Mouse (Mus musculus): ENCODE data around the gene Acsf2. TPM values are rescaled to one million over a fixed set of nuclear protein-coding genes. Genes with fewer than 3 reads are reported as not detected.
A peak's percentile ranks its signal among the peaks of the same experiment; 100 is the strongest.

Gene Acsf2
- total RNA-seq, 4 experiments from 2014 or later, result 1.2 to 2.6 (median 1.9) TPM

- DNase-seq (ENCODE audit: low spot score in 2 of 2), result peak in 1 of 2 experiments; percentile 31
Measured at GRCm38 (mm10) chr11:94548041-94548784, 53.5 kb downstream of the Acsf2 start.

DNA sequence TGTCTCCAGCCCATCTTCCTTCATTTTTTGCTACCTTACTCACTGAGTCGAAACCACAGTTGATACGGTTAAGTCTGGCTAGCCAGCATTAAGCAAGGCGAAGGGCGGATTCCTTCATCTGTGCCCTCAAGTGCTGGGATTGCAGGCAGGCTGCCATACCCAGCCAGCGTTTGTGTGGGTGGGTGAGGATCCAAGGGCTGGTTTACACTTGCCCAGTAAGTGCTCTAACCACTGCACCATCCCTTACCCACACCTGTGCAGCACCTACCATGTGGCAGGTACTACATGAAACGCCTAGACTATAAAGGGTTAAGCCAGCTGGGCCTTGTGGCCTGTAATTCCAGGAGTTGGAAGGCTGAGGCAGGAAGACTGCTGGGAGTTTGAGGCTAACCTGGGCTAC, 54.4 kb downstream of the Acsf2 start:
- no peak for DNase-seq (ENCODE audit: low spot score in 2 of 2)

DNA sequence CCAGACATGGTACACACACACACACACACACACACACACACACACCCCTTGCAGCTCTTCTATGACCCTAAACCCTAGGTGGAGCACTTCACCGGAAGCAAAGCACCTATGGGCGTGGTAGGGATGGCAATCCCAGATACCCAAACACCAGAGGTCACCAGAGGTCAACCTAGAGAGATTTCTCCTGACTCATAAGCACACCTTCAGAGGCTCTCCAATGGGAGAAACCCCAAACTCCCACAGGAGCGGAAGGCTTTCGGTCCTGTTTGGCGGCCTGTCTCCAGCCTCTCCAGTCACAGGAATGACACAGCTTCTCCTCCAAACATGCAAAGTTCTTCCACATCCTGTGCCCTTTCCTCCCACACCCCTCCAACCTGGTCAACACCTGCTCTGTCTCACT, 55.3 kb downstream of the Acsf2 start:
- DNase-seq (ENCODE audit: low spot score in 2 of 2), result no peak

GRCm38 (mm10) chr11:94544422-94544821, 57.2 kb downstream of the Acsf2 start:
- DNase-seq (ENCODE audit: low spot score in 2 of 2), result no peak

DNA sequence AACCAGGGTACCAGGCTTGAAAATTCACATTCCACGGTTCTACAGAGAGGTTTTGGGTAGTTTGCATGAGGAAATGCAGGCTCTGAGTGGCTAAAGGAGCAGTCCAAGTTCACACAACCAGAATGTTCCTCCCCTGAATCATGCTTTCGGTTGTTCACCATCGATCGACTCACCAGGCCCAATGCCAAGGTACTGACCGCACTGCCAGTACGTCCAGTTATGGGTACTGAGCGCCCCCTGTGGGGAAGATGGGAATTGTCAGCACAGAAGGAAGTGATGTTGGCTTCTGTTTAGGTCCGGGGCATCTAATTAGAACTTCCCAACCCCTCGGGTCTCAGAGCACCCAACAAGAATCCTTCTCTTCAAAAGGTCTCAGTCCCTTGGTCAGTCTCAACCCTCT, 57.7 kb downstream of the Acsf2 start:
- DNase-seq (ENCODE audit: low spot score in 2 of 2), result peak; percentile 92 to 95

DNA sequence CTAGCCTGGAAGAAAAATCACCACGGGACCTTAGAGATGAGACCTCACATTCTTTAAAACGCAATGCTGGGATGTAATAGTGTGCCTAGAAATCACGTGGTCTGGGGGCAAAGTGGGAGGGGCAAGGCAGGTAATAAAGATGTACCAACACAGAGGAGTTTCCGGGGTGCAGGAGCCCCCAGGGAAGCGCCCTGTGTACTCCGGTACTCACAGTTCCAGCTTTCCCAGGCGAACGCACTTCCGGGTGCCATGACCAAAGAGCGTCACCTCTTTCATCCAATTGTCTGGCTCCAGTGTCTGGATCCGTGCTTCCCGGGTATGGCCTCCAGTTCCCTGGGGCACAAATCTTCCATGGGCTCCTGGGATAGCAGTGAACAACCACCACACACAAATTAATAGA, 58.3 kb downstream of the Acsf2 start:
- DNase-seq (ENCODE audit: low spot score in 2 of 2), result no peak

DNA sequence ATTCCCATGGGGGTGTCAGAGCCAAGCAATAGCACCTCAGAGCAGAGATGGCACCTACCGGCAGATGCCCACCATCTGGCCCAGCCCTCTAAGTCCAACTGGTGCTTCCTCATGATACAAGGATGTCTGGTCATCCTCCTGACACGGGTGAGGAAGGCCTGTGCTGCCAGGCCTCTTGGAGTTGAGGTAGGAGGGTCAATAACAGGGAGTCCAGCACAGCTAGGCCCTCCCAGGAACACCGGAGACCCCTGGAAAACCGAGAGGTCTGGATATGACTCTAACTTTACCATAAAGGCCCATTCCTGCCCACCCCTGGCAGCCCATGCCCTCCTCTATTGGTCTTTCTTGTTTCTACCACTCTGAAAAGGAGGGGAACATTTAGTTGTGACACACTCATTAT, 59.3 kb downstream of the Acsf2 start:
- DNase-seq (ENCODE audit: low spot score in 2 of 2), result no peak

DNA sequence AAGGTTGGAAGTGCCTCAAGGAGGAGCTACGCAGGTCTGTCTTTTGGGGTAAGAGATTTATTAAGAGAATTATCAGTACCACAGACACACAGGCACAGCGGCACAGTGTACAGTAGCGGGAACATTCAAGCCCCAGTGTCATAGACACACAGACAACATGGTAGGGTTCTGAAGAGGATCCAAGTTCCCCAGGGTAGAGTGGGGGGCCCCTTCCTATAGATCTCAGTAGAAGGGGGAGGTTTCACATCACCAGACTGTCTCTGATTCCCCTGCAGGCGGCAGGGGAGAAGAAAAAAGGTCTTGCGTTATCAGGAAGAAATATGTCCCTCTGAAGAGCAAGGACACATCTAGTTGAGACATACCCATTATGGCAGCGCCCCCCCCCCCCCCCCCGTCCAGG, 61.9 kb downstream of the Acsf2 start:
- no peak for DNase-seq (ENCODE audit: low spot score in 2 of 2)

DNA sequence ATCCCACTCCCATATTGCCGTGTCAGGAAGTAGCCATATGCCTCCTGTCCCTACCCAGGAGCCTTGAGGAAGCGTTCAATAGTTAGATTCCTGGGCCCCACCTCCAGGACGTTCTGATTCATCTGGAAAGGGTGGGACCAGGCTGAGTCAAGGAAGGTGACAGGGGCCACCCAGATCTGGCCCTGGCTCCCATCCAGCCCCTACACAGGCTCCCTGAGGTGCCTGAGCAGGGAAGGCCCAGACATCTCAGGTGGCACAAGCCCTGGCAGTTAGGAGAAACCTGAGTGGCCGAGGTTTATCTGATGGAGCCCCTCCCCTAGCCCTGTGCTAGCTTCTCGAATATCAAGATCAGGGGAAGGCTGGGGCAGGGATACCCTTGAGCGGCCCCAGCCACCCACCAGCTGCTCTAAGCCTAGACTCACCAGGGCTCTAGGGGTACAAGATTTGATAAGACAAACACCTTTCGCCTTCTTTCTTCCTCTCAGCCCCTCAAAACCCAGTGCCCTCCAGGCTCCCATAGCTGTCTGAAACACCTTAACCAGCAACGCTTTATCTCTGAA, 62.9 kb downstream of the Acsf2 start:
- DNase-seq (ENCODE audit: low spot score in 2 of 2), result no peak

DNA sequence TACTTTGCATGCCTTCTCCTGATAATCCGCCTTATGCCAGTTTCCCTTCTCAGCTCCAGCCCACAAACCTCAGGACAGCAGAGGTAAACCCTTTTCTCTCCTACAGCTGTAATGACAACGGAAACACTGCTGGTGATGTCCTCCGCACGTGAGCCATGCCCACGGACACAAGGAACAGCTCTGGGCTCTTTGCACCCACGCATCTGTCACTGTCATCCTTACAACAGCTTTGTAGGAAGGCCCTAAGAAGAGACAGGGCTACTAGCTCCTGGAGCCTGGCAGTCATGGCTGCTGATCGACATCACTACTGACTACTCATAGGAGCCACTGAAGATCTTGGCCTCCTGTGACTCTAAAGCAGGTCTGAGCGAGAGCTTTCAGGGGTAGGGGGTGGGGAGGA, 68.5 kb downstream of the Acsf2 start:
- no peak for DNase-seq (ENCODE audit: low spot score in 2 of 2)

DNA sequence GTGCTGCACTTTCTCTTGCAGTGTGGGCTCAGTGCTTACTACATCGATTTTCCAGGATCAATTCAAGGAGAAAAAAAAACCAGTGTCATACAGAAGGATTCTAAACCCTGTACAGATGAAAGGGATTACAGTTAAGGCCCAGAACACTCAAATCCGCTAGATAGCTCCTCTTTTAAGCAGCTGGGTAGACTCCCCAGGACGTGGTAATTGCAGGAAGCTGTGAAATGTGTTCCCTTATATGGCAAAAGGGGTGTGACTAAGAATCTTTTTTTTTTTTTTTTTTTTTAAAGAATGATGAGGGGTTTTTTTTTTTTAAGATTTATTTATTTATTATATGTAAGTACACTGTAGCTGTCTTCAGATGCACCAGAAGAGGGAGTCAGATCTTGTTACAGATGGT, 72.8 kb downstream of the Acsf2 start:
- DNase-seq (ENCODE audit: low spot score in 2 of 2), result no peak

DNA sequence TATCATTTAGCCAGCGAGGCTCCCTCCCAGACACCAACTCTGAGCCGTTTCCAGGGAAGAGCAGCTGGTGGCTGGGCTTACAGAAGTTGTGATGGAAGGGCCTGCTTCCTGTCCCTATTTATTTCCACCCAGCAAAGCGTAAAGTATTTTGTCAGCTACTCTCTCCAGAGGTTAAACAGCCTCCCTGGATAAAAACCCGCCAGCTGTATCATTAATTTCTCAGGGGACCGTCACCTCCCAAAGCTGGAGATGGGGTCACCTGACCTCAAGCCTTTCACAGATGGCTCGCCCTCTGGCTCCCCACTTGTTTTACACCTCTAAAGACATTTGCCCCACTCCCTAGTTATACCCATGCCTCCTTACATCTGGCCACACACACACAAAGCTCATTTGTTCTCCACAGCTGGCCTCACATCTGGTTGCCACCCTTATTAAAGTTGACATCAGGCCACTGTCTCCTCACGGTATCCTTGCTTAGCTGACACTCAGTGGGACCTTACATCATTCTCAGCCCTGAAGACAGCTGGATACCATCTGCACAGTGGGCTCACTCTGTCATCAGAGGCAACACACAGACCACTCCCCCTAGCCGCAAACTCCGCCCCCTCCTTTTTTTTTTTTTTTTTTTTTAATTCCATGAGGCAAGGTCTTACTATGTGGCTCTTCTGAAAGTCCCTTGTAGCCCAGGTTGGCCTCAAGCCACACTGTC, 75.3 kb downstream of the Acsf2 start:
- no peak for DNase-seq (ENCODE audit: low spot score in 2 of 2)

DNA sequence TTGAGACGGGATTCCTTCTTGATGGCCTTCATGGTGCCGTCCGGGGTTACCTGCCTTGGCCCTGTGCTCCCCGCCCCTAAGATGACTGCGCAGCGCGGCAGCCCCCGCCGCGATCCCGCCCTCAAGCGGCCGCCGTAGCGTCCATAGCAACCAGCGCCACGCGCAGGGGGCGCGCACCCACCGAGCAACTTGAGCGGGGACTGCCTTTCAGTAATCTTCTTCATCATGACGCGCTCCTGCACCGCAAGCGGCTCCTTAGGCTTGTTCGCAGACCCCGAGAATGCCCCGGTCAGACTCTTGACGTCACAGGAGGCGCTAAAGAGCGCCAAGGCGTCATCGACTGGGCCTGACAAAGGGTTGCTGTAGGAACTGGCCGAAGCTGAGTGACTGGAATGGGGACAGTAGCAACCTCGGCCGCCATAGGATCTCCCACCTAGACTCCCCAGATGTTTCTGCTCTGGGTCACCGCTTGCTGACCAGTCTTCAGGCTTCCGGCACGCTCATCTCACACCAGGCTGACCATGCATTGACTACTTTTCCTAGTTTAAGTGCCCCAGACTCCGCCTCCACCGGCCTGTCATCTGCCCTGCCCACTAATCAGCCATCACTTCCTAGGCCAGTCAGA, 80.3 kb downstream of the Acsf2 start, which contains the start of gene Mycbpap:
TSS of gene Mycbpap (minus strand) at position 524 of the 625 bp plus-strand sequence.
- no peak for DNase-seq (ENCODE audit: low spot score in 2 of 2)

GRCm38 (mm10) chr11:94513452-94513851, 88.2 kb downstream of the Acsf2 start:
- DNase-seq (ENCODE audit: low spot score in 2 of 2), result no peak

DNA sequence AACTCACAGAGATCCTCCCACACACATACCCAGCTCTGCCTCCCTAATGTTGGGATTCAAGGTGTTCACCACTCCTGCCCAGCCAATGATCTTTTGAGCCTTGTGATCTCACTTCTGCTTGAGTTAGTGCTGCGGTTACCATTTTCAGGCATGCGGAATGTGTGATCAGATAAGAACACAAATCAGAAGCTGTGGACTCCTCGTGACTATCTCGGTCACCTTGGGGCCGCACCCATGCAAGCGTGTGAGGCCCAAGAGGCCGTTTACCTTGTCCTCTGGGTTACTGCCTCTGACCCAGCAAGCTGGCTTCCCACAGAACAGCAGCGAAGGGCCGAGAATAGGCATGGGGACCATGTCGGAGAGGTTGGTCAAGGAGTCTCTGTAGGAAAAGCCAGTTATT, 92.7 kb downstream of the Acsf2 start:
- no peak for DNase-seq (ENCODE audit: low spot score in 2 of 2)

Other genes with a start within 250 kb of the Acsf2 start
- under 1 TPM; 0.17 to 0.65 (median 0.36) TPM for gene Abcc3, start 208.9 kb downstream of the Acsf2 start, total RNA-seq (2022)
- gene Cacna1g, start 127.7 kb downstream of the Acsf2 start, total RNA-seq (2022), result 1 to 10 TPM in 2 of 4 experiments, under 1 TPM in 2; 0.63 to 1.3 (median 0.86) TPM
- gene Spata20, start 115.7 kb downstream of the Acsf2 start, total RNA-seq (2022), result not detected
- gene Epn3, start 101.9 kb downstream of the Acsf2 start, total RNA-seq (2022), result under 1 TPM in 1 of 4 experiments, not detected in 3; 0.11 TPM
- not detected for gene Mycbpap, start 80.1 kb downstream of the Acsf2 start, total RNA-seq (2022)
- 1 to 10 TPM; 4.0 to 5.1 (median 4.4) TPM for gene Rsad1, start 52.6 kb downstream of the Acsf2 start, total RNA-seq (2022)
- 10 to 100 TPM in 2 of 4 experiments, 1 to 10 TPM in 2; 3.0 to 32.8 (median 13.1) TPM for gene Chad, start 36.8 kb downstream of the Acsf2 start, total RNA-seq (2022)
- 10 to 100 TPM; 35.1 to 44.4 (median 36.4) TPM for gene Lrrc59, start 27.9 kb upstream of the Acsf2 start, total RNA-seq (2022)
- 10 to 100 TPM; 43.5 to 48.0 (median 45.8) TPM for gene Mrpl27, start 51.9 kb upstream of the Acsf2 start, total RNA-seq (2022)
- gene Eme1, start 52.1 kb upstream of the Acsf2 start, total RNA-seq (2022), result not detected
- gene Xylt2, start 75.6 kb upstream of the Acsf2 start, total RNA-seq (2022), result 1 to 10 TPM; 2.3 to 4.3 (median 3.7) TPM
- gene Gm11541, start 102.6 kb upstream of the Acsf2 start, total RNA-seq (2022), result not detected
- 1 to 10 TPM in 3 of 4 experiments, under 1 TPM in 1; 0.63 to 1.6 (median 1.1) TPM for gene Cdc34b, start 139.9 kb upstream of the Acsf2 start, total RNA-seq (2022)
- gene Tmem92, start 180.8 kb upstream of the Acsf2 start, total RNA-seq (2022), result not detected

Measured in gastrocnemius, adult 8-10 months (tissue).